Mouse (Mus musculus) layer of hippocampus, adult 18-20 months (tissue): Measurements from ENCODE around the gene Tff3. TPM values are rescaled to one million over a fixed set of nuclear protein-coding genes. Genes with fewer than 3 reads are reported as not detected.

Experiments
- DNase-seq, 2 experiments: peaks; one replicate each; pipeline ENCODE4 v3.0.0; 2022; ENCODE audit warnings: low spot score in 2 of 2
- long read RNA-seq: library from polyadenylated mRNA; stranded (forward); transcript quantifications from one replicate; pipeline ENCODE4 v2.0.0, GENCODE M21; 2021
- total RNA-seq, 2 experiments: library from RNA; stranded (reverse); gene quantifications; 2 replicates each; pipeline ENCODE4 v1.2.3; 2021

Tff3 gene
- total RNA-seq: not detected
- long read RNA-seq: 0 reads

DNA sequence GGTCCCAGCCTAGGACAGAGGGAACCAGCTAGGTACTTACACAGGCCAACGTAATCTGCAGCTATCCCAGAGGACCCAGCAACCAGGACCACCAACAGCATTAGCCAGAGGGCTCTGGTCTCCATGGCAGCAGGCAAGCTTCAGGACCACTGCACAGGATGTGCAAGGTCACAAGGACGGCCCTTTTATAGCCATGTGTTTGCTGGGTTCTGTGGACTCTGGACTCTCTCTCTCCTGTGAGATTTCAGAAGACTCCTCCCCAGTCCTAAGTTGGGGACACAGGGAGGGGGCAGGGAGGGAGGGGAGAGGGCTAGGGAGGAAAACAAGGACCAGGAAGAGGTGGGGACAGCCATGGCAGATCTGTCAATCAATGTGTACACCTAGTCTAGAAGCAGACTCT lies at the start of gene Tff3:
Gene Tff3, minus strand, starts transcription at position 195 of the 400 bp plus-strand sequence.
- no peak for DNase-seq

- no peak for DNase-seq
Measured at GRCm38 (mm10) chr17:31176321-31176720, 46.9 kb upstream of the Tff3 start.

DNA sequence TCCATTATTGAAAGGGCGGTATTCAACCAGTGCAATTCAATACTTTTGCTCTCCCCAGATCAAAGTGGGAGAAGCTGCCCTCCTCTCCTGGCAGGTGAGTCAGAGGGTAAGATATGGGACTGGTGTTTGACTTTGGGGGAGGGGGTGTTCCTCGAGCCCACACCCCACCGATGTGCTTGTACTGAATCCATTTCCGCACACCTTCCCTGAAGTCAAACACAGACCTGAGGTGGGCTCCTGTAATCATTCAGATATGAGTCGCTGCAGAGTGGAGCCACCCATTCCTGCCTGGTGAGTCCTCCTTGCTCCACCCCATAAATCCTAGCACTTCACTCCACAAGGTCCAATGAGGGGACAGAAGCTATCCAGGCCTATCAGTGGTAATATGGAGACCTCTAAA lies 40.4 kb upstream of the Tff3 start:
- no peak for DNase-seq

GRCm38 (mm10) chr17:31165127-31165526 lies 35.7 kb upstream of the Tff3 start, which contains the start of gene Tff1:
Tff1 (minus strand) TSS chr17:31165277.
- DNase-seq: no peak

- no peak for DNase-seq
Measured at GRCm38 (mm10) chr17:31163821-31164220, 34.4 kb upstream of the Tff3 start.

DNA sequence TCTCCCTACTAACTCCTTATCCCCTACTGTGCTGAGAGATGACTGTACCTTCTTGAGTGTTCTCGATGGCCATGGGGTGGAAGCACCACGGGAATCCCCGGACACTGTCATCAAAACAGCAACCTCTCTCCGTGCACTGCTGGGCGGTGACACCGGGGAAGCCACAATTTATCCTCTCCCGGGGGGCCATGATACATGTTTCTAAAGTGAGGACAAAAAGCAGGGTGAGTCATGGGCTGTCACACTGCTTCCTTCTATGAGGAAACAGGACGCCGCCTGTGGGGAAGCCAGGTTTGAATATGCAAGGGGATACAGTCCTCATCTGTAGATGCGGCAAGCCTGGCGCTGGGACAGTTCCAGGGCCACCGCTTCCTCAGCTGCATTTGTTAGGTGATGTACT lies 33.2 kb upstream of the Tff3 start:
- DNase-seq: no peak

DNA sequence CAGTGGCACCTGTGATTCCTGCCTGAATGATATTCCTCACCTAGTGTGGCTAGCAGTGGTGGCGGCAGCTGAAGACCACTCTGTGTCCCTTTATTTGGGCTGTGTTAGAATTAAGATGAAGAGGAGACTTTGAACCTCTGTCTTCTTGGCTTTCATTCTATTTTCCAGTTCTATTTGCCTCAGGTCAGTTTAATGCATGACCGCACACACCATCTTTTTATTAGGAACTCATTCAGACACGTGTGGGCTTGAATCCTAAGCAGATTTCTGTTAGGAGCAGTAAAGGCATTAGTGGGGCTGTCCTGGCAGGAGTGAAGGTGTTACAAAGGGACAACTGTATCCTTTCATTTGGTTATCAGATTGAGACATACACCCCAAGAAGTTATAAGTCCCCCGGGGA lies 30.8 kb upstream of the Tff3 start:
- no peak for DNase-seq

- no peak for DNase-seq
Measured at GRCm38 (mm10) chr17:31157921-31158320, 28.5 kb upstream of the Tff3 start.

DNA sequence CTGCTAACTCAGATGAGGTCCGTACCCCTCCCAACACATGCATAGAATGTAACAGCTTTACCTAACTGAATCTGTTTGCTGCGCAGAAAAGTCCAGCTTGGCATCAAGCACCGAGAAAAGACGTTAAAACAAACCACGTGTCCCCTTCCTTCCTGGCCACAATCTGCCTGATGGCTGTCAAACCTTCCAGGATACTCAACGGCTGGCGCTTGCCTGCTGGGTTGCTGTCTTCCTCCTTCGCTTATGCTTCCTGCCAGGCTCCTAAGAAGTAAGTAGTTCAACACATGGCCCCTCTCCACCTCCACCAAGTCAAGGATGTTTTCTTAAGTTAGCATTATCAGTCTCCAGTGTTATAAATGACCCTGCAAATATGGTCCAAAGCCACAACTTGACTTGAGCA lies 24.3 kb upstream of the Tff3 start:
- DNase-seq: no peak

- no peak for DNase-seq
Measured at GRCm38 (mm10) chr17:31152966-31153499, 23.6 kb upstream of the Tff3 start.

DNA sequence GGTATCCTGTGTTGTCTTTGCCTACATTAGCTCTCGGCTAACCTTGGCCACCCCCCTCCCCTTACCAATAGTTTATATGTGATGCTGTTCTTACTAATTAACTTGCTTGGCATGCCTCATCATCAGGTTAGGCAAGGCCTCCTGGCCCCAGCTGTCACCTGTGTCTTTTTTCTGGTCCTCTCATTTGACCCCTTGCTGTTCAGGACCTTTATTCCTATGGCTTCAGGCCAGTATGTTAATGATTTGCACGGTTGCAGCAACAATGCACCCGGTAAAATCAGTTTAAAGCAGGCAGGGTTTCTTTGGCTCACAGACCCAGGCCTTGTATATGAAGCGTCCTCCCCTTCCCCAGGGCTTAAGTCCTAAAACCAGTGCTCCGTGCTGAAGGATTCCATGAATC lies 23.1 kb upstream of the Tff3 start:
- DNase-seq: no peak

GRCm38 (mm10) chr17:31145998-31146397 lies 16.6 kb upstream of the Tff3 start:
- DNase-seq: no peak

GRCm38 (mm10) chr17:31144040-31145037 lies 14.9 kb upstream of the Tff3 start, which contains the start of gene Tff2:
Tff2 (minus strand) TSS chr17:31144282.
- no peak for DNase-seq

DNA sequence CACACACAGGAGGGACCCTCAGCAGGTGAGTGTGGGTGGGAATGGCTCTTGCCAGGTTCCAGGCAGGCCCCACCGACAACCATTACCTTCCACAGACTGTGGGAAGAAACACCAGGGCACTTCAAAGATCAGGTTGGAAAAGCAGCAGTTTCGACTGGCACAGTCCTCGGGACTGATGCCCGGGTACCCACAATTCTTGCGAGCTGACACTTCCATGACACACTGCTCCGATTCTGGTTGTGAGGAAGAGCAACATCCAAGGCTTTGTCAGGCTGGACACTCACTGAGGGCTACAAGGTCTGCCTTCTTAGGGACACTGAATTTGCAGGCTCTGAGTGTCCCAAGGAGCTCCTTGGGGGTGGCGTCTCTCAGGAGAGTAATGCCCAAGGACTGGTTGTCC lies 12.7 kb upstream of the Tff3 start:
- DNase-seq: no peak

DNA sequence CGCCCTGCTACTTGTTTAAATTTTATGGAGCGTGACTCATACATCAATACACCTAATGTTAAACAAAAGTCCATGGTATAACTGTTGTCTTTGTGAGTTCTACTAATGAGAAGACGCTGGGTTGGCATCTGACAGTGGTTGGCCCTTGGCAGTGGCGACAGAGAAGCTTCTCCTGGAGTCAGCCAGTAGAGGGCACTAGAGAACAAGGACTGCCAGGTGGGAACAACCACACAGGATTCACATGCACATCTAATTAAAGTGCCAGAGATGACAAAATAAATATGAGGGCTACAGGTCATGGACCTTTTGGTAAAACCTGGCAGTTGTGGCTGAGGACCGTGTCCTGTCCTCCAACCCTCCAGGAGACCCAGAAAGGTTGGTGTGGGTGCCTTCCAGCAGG lies 9.0 kb upstream of the Tff3 start:
- DNase-seq: peak; percentile 41 to 74

DNA sequence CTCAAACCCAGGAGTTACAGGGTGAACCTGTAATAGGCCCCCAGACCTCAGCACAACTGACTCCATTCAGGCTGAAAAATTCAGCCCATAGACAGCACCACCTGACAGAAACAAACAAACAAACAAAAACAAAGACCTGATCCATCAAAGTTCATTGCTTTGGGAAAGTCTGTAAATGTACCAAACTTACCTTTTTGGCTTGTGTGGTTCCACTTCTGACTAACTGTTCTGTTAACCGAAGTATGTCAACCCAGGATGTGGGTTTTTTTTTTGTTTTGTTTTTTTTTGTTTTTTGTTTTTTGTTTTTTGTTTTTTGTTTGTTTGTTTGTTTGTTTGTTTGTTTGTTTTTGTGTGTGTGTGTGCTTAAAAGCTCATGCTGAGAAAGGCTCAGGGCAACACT lies 7.4 kb upstream of the Tff3 start:
- no peak for DNase-seq

DNA sequence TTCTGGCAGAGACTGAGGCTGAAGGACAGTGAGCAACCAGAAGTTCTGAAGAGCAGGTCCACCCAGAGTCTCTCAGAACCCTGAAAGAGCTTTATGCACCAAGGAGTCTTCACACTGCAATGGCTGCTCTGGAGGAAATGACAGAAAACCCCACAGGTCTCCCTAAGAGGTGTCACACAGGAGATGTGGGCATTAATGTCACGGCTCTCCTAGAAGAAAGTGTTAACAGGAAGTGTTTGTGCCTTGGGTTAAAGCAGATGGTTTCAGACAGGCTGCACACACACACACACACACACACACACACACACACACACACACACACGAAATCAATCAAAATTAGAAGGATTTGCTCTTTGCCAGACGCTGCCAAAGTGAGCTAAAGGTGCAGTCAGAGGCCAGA lies 6.8 kb upstream of the Tff3 start:
- DNase-seq: no peak

DNA sequence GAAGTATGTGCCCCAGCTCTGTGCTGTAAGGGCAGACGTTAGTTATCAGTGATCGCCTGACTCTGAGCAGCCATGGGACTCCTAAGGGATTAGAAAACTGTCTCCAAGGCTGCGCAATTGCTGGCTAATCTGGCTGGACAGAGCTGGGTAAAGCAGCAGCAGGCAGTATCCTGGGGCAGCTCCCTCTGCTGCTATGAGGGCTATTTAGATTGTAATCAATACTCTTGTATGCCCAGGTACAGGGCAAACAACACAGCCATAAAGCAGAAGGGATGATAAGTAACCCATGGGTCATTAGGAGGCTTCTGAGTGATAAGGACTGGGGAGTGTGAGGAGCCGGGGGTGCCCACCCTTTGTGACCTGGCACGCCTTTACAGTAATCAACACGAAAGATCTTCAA lies 5.5 kb upstream of the Tff3 start:
- DNase-seq: no peak

DNA sequence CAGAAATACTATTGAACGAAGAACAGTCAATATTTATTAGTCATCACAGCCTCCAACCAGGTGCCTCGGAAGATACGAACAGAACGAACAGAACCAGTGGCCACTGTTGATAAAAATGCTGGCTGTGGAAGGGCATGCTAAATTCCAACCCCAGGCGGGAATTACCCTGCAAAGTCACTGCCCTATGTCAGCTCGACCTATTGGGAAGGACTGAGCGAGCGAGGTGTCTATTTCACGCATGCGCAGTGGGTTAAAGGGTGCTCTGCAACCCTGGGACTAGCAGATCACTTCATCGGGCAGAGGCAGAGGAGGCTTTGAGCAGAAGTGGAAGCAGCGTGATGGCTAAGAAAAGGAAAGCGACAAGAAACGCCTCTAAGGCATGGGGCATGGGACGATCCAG lies 4.3 kb upstream of the Tff3 start:
- DNase-seq: no peak

DNA sequence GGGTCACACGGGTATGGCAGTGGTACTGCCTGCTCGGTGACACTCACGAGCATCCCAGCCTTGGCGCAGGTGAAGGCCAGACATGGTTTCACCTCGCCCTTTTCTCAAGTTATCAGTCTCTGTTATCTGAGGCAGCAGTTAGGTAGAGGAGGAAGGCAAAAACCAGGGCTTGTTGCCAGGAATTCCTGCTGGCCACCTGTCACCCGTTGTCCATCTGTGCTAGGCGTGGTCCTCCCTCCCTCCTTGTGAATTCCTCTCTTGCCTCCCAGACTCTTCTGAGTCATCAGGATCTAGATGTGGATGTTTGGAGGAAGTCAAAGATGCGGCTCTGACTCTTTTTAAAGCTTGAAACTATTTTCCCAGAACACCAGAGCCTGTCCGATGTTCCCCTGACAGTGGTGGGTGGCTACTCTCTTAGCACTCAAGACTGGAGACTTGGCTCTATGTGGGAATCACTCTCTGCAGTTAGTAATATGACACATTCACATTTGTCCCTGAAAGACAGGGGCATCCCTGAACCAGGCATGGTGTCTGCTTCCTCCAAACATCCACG lies 1.9 kb upstream of the Tff3 start:
- no peak for DNase-seq

- DNase-seq: no peak
Measured at GRCm38 (mm10) chr17:31128708-31129318, 633 bp downstream of the Tff3 start.
